Mouse (Mus musculus): Measurements from ENCODE around the gene Slc22a1.

The Slc22a1 gene

GRCm38 (mm10) chr17:12630976-12631730 lies 44.5 kb downstream of the Slc22a1 start:
- DNase-seq = no peak

- no peak for DNase-seq
Observed at GRCm38 (mm10) chr17:12627983-12628382, 47.6 kb downstream of the Slc22a1 start.

GRCm38 (mm10) chr17:12619641-12620040 lies 56.0 kb downstream of the Slc22a1 start:
- DNase-seq = no peak

GRCm38 (mm10) chr17:12615429-12615828 lies 60.2 kb downstream of the Slc22a1 start:
- DNase-seq = no peak

- DNase-seq = no peak
Observed at GRCm38 (mm10) chr17:12614511-12615385, 60.9 kb downstream of the Slc22a1 start.

GRCm38 (mm10) chr17:12607202-12607601 lies 68.4 kb downstream of the Slc22a1 start:
- DNase-seq = no peak

- DNase-seq = no peak
Observed at GRCm38 (mm10) chr17:12606634-12607033, 69.0 kb downstream of the Slc22a1 start.
